Mouse (Mus musculus) CH12F3 (cell line): Measurements from ENCODE around the gene Os9.
"Not testable (repeated sequence)": the region's sequence is repeated elsewhere in the genome, so short reads cannot be mapped to it uniquely, and the experiment has no call there.

ENCODE experiments used
- in situ Hi-C: fragments of 300-500 bp; cut with MboI; formaldehyde crosslinking; loops from 2 replicates; pipeline ENCODE4 v1.14.3; 2020; ENCODE audit warnings: low sequenced_read_pairs

The Os9 gene

DNA sequence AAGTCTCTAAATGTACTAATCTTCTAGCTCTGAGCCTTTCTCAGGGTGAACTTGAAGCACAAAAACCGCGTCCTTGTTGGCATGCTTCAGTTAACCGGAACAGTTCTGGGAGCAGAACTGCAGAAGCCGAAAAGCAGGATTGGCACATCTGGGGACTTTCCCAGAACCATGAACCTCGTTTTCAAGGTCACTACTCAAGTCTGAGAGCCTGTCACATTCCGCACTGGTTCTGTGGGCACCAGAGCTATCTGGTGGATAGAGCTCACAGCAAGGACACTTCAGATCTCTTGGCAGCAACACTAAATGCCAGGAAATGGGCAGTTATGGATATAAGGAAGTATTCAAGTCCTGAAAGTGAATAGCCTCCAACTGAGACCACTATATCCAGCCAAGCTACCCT, 26.2 kb upstream of the Os9 start:
- in situ Hi-C loops = no loop called here

DNA sequence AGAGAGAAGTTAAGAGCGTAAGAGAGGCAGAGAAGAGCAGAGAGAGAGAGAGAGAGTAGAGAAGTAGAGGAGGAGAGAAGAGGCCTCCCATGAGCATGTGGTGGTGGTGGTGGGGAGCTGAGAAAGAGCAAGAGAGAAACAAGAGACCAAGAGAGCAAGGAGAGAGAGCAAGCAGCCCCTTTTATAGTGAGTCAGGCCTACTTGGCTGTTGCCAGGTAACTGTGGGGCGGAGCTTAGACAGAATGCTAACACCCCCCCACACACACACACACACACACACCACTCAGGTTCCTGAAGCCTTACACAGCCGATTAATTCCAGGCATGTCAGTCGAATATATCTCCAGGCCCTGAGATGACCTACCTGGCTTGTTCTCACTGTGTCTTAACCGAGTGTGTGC, 24.4 kb upstream of the Os9 start:
- in situ Hi-C loops = no loop called here

DNA sequence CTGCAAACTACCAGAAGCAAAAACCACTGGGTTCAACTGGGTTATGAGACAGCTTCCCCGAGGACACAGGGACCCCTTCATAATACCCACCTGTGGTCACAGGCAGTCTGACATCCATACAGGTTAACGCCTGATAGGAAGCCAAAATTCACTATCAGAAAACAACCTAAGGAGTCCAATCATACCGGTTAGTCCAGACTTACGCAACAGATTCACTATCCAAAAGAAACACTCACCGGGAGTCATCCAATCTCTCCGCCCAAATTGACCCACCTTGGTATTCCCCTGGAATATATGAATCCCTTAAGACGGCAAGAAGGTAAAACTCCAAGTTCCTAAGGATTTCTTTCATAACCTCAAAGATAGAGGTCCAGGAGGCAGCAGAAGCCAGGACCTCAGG, 23.6 kb upstream of the Os9 start:
- in situ Hi-C loops = no loop called here

DNA sequence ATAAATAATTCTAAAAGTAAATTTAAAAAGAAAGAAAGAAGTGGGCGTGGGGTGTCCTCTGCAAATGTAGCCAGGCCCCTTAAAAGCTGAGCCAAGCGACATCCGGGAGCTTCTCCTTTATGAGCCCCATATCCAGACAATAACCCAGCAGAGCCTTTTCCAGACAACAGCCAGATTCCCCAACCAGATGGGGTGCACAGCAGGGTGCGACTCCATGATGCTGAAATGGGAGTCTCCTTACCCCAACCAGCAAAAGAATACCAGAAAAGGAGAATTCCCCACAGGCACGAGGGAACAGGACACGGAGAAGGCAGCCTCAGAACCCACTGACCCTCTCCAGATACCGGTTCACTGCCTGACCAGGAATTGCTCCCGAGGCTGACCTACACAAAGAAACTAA, 22.3 kb upstream of the Os9 start:
- in situ Hi-C loops = no loop called here

DNA sequence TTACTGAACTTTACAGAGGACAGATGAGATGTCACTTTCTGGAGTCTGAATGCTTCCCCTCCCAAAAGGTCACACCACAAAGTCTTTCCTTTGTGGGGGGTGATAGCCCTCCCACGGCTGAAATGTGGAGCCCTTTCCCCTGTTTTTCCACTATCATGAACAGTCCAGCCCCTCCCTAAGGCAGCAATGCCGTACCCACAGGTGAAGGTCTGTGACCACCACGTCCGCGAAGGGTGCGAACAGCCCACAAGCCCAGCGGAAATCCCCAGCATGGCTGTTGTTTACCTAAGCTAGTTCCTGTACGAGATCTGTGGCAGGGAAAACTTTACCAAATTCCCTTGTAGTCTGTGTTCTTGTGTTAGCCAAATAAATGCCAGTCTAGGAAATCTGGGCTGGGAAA, 20.6 kb upstream of the Os9 start:
- in situ Hi-C loops = no loop called here

DNA sequence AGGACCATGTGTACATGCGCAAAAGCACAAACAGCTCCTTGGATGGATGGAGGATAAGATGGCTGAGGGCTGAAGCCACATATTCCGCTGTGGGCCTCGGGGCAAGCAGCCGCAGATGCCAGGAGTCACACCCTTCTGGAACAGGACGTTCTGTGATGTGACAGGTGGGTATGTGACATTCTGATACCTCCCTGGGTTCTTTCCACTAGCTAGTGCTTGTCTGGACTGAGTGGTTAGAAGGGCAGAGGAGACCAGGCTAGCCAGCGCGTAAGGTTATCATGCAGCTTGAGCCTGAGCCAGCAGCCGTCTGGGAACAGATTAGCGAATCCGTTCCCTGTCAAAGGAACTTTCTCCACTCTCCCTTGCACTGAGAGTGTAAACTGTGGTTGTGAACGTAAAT, 20.0 kb upstream of the Os9 start:
- in situ Hi-C loops = no loop called here

DNA sequence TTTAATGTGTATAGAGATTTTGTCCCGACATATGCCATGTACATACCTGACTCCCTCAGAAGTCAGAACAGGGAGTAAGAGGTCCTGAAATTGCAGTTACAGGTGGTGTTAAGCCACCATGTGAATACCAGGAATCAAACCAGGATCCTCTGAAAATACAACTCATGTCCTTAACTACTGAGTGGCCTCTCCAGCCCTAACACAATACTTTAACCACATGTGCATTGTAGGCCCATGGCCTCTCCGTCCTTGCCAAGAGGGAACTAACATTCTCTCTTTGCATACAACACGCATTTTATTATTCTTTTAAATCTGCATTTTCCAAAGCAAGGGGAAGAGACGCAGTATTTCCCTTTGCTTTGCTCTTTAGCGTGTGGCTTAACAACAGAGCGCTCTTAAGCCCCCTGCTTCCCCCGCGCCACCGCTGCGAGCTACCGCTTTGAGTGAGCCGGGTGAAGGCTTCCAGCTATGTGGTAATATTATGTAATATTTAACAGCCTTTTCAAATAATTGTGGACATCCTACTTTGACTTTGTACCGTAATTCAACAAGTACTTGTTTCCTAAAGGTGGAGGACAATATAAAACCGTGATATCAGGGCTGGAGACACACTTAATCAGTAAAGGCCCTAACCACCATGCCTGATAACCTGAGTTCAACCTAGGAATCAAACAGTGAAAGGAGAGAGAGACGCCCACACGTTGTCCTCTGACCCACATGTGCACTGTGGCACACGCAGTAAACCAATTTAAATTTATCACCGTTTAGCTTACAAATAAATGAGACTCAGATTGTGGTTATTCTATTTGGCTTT, 17.6 kb upstream of the Os9 start:
- in situ Hi-C loops = no loop called here

DNA sequence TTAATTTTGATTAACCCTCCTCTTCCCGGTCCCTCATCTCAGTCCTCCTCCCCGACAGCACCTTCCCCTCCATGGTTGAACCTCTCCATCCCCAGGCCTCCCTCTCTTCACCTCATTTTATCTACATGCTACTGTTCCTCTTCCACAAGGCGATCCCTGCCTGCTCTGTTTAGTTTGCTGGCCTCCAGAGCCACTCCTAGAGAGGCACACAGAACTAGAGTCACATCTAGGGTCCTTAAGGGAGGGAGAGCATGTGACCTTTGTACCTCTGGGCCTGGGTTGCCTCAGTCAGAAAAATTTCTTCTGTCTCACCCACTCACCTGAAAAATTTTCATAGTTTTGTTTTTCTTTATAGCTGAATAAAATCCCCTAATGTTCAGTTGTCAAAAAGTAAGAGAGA, 17.0 kb upstream of the Os9 start:
- in situ Hi-C loops = no loop called here

DNA sequence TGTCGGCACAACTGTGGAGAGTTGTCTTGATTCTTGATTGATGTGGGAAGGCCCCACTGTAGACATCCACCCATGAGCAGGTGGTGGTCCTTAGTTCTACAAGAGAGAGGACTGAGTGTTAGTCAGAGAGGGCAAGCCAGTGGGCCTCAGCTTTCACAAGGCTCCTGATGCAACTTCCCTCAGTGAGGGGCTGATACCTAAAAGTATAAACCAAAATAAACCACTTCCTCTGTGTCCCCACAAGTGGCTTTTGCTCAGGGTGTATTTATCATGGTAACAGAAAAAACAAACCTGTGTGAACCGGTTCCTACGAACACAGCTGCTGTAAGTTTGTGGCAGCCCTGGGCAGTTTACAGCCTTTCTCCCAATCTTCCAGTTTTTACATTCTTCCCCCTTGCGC, 15.6 kb upstream of the Os9 start:
- in situ Hi-C loops = no loop called here

DNA sequence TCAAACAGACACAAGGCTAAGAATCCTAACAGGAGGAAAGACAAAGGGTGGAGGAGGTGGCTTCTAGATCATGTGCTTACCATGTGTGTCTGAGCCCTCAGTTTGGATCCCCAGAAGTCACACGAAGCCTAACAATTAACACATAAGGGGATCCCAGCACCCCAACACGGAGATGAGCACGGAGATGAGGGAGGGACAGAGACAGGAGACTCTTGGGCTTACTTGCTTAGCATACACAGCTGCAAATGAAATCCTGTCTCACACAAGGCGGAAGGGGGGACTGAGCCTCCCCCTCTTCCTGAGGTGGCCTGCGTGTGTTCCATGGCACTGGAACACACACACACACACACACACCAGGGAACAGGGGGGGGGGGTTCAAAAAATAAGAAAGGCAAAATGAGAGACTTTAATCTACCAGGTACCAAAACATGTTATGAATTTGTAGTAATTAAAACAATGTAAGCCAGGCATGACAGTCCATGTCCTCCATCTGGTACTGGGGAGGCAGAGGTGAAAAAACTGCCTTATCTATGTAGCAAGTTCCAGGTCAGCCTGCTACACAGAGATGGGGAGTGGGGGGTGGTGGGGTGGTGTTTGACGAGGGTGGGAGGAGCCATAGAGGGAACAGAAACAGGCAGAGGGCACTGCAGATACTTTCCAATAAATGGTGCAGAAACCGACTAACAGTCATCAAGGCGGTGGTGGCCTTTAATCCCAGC, 14.3 kb upstream of the Os9 start:
- in situ Hi-C loops = no loop called here

DNA sequence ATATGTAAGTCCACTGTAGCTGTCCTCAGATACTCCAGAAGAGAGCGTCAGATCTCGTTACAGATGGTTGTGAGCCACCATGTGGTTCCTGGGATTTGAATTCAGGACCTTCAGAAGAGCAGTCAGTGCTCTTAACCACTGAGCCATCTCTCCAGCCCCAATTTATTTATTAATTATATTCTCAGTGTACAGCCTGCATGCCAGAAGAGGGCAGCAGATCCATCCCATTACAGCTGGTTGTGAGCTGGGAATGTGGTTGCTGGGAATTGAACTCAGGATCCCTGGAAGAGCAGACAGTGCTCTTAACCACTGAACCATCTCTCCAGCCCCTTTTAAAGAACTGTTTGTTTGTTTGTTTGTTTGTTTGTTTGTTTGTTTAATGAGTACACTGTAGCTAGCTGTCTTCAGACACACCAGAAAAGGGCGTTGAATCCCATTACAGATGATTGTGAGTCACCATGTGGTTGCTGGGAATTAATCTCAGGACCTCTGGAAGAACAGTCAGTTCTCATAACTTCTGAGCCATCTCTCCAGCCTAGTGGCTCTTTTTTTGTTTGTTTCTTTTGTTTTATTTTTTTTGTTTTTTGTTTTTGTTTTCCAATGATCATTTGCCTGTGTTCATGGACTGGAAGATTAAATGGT, 13.6 kb upstream of the Os9 start:
- in situ Hi-C loops = not testable (repeated sequence)

DNA sequence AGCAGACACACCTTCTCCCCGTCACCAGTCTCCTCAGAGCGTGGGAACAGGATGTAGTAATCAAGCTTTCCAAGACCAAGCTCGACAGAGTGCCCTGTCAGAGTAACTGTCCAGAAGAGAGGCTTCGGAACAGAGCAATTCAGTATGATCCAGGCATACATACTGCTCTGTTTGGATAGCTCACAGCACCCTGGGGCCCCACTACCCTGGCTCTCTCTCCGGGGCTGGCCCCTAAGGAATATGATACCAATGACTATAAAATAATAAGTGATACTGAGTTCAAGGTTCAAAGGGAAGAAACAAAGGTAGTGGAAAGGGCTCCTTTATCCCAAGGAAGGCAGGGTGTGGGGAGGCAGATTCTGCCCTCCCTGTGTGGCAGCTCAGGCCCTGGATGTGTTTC, 11.5 kb upstream of the Os9 start:
- in situ Hi-C loops = no loop called here

DNA sequence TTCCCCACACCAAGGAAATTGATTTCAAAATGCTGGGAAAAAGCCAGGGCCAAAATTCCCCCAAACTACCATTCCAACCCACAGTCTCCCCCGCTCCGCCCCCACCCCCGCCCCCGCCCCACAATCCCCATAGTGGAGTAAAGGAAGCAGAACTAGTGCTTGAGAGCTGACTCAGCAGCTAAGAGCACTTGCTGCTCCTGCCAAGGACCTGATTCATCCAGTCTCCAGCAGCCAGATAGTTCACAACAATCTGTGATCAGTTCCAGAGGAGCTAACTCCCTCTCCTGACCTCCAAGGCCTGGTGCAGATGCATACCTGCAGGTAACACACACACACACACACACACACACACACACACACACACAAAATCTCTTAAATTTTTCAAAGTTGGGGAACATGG, 8.5 kb upstream of the Os9 start:
- in situ Hi-C loops = no loop called here

DNA sequence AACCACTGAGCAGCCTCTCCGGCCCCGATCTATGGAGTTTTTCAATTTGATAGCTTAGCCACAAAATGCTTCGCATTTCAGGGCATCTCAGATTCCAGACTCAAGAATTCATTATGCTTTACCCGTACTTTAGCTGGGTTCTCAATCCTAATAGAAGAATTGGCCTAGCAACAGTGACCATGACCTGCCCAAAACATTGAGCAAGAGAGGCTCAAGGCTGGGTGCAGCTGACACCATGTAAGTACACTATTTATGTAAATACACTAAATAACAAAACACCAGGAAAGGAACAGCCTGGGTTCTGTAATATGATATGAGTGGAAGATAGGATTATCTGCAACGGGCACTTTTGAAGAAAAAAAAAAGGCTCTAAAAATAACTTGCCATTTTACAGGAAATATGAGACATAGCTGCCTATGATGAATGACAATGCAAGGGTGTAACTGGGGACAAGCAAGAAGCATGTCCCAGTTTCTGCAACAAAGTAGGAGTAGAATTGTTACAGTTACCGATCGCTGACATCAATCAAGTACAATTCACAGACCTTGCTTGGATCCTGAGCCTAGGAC, 6.9 kb upstream of the Os9 start:
- in situ Hi-C loops = no loop called here

DNA sequence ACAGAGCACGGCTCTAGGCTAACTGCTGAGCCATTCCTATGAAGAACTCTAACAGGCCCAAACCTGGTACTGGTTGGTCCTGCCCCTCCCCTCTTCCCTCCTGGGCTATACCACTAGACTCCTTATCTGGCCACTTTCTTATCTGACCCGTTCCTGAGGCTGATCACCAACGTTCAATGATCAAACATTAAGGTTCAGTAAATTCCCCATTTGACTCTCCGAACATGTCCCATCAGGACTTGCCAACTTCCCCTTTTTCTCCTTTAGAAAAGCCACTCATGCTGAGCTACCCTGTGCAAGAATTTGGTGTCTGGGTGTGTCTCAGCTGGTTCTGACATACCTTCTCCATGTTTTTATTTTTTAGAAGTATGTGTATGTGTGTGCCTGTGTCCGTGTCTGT, 5.6 kb upstream of the Os9 start:
- in situ Hi-C loops = no loop called here

DNA sequence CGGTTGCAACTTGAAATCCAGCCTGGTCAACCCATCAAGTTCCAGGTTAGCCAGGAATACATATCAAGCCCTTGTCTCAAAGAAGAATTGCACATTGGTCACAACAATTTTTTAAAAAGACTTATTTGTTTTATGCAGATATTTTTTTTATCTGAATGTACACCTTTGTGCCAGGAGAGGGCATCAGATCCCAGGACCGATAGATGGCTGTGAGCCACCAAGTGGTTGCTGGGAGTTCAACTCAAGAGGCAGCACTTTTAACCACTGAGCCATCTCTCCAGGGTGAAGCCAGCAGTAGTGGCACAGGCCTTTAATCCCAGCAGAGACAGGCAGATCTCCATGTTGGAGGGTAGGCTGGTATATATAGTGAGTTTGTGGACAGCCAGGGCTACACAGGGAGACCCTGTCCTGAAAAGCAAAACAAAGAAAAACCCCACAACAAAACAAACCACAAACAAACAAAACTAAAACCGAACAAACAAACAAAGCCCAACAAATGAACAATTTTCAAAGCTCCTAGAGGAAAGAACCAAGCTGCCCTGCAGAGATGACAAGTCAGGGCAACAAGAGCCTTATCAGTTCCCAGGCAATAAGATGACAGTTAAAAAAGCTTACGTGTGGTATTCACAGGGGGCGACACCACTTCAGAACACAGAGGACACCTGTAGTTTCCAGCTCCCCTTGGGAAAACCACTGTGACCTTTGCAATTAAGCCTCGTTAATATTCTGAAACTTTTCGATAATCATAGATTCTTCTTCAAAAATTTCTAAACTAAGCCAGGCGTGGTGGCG, 4.5 kb upstream of the Os9 start:
- in situ Hi-C loops = no loop called here

DNA sequence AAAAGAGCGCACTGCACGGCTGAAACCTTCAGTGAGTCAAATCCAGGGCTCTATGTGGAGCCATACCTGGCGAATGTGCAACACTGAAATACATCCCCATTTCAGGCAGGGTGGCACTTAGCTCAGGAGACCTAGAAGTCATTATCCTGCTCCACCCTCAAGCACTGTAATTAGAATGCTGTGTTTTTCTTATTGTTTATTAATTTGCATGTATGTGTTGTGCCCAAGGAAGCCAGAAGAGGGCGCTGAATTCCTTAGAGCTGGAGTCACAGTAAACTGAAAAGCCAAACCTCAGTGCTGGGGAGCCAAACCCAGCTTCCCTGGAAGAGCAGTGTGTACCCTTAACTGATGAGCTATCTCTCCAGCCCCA, 2.5 kb upstream of the Os9 start:
- in situ Hi-C loops = no loop called here

DNA sequence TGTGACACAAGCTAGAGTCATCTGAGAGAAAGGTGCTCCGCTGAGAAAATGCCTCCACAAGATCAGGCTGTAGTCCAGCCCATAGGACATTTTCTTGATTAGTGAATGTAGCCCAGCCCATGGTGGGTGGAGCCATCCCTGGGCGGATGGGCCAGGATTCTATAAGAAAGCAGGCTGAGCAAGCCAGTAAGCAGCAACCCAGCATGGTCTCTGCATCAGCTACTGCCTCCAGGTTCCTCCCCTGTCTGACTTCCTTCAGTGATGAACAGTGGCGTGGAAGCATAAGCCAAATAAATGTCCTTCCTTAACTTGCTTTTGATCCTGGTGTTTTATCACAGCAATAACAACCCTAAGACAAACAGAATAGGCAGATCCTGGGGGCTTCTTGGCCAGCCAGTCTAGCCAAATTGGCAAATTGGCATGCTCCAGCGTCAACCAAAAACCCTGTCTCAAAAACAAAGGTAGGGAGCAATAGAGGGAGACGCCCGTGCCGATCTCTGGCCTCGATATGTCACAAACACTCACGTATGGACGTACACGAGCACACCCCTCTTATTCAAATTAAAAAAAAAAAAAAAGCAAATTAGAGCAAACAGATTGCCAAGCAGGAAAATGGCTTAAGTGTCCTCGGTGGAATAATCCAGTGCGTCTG, 2.0 kb upstream of the Os9 start:
- in situ Hi-C loops = no loop called here

DNA sequence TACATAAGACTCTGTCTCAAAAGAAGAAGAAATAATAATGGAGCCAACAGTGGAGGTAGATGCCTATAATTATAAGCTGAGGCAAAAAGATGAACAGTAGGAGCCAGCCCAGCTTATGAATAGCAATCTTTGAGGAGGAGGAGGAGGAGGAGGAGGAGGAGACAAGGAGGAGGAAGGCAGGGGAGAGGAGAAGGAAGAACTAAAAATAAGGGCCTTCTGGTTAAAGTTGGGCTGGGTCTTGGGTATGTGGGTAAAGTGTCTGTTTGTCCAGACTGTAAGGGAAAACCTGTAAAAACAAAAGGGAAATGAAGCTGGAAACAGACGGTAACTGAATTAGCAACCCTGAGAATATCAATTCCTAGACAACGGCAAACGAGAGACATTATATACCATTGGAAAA, 1.1 kb upstream of the Os9 start:
- in situ Hi-C loops = no loop called here

DNA sequence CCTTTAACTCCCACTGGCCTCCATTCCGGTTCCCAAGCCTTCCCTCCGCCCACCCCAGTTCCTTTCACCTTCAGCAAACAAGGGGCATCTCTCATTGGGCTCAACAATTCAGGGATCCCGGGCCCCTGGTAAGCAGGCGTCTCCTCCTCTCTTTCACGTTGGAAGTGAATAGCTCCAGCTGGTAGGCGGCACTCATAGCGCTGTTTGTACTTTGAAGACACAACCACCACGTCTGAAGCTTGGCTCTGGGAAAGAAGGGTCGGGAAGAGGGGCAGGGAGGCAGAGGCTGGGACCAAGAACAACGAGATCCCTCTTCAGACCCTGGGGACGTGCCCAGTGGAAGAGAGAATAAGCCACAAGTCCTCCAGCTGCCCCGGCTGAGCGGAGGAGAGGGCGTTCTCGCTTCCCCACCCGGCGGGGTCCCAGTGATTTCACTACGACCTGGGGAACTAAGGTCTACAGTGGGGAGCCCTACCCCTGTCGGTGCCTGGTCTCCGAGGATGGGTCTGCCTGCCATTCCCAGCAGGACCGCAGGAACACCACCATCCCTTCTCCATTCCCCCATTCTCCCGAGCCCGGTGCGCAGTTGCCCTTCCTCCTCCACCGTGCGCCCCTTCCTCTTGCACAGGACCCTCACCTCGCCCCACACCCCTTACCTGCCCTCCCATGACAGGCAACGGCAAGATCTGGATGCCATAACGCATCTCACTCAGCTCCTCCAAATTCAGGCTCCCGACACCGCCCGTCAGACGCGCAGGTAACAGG, 448 bp downstream of the Os9 start:
- in situ Hi-C loops = no loop called here
